Mouse (Mus musculus) embryonic facial prominence, embryonic 11.5 days (tissue): Measurements from ENCODE around the gene Pkdcc. TPM values are rescaled to one million over a fixed set of nuclear protein-coding genes. Genes with fewer than 3 reads are reported as not detected.
A peak's percentile ranks its signal among the peaks of the same experiment; 100 is the strongest.

Experiments
- ATAC-seq: fragments of 200-750 bp; cut with Nextera tagmentation; replicated peaks from 2 replicates; pipeline ENCODE4 v1.8.0; 2017; ENCODE audit warnings: low read depth; ENCODE audit not compliant: insufficient number of reproducible peaks, low FRiP score, low TSS enrichment
- DNase-seq: peaks from one replicate; pipeline ENCODE4 v3.0.0-alpha.2; 2015; ENCODE audit warnings: low spot score
- H3K27ac ChIP-seq: fragments of 300-500 bp; sonication (generic); replicated peaks from 2 replicates; pipeline ENCODE4 v1.5.1; 2014; ENCODE audit warnings: mild to moderate bottlenecking, low read depth, low read length, control low read depth
- H3K27me3 ChIP-seq: fragments of 300-500 bp; sonication (generic); 2 replicates; pipeline ENCODE4 v1.6.1; 2014; ENCODE audit warnings: mild to moderate bottlenecking, low read length, moderate library complexity, mixed read lengths; ENCODE audit not compliant: control insufficient read depth, insufficient read depth
- H3K36me3 ChIP-seq: fragments of 300-500 bp; sonication (generic); replicated peaks from 2 replicates; pipeline ENCODE4 v1.6.1; 2014; ENCODE audit warnings: low read depth, mild to moderate bottlenecking, low read length, moderate library complexity, mixed read lengths; ENCODE audit not compliant: control insufficient read depth, insufficient read depth
- H3K4me1 ChIP-seq: fragments of 300-500 bp; sonication (generic); 2 replicates; pipeline ENCODE4 v1.6.1; 2014; ENCODE audit warnings: low read length, mixed read lengths; ENCODE audit not compliant: control insufficient read depth, insufficient read depth
- H3K4me2 ChIP-seq: fragments of 300-500 bp; sonication (generic); 2 replicates; pipeline ENCODE4 v1.6.1; 2014; ENCODE audit warnings: low read depth, mild to moderate bottlenecking, control low read depth, low read length, moderate library complexity
- H3K4me3 ChIP-seq: fragments of 300-500 bp; sonication (generic); 2 replicates; pipeline ENCODE4 v1.5.1; 2014; ENCODE audit warnings: low read depth, low read length, control low read depth
- H3K9ac ChIP-seq: fragments of 300-500 bp; sonication (generic); replicated peaks from 2 replicates; pipeline ENCODE4 v1.6.1; 2014; ENCODE audit warnings: mild to moderate bottlenecking, control low read depth, low read length
- H3K9me3 ChIP-seq: fragments of 300-500 bp; sonication (generic); replicated peaks from 2 replicates; pipeline ENCODE4 v1.6.1; 2016; ENCODE audit warnings: mild to moderate bottlenecking, low read length, inconsistent platforms, mixed read lengths; ENCODE audit not compliant: control insufficient read depth
- WGBS: fragments of 180-500 bp; shearing (Covaris S2); extraction: QIAGEN DNeasy Blood & Tissue Kit; methylation state at CpG from one replicate; pipeline ENCODE4 v1.1.7; 2014; 5-methylcytosine and 5-hydroxymethylcytosine counted together
- polyA plus RNA-seq: library from polyadenylated mRNA; unstranded; fragments of >200 nt; fragmentation: Nextera tagmentation; extraction: Ambion mirVana; gene quantifications from 2 replicates; pipeline ENCODE4 v1.2.1, GENCODE M21; 2014

Gene Pkdcc
- polyA plus RNA-seq, 1 experiment from 2014 or later = 23.4 TPM

- Histone ChIP-seq H3K27me3 (no peaks in the 10 kb centered on the region), H3K36me3 (no peaks in the 10 kb centered on the region), H3K27ac (no peak overlapping the region), H3K4me3 (no peak overlapping the region), H3K4me2 (no peak overlapping the region), H3K9me3 (no peaks in the 10 kb centered on the region), H3K9ac (no peak overlapping the region), H3K4me1 (peaks cover 2% of the 10 kb centered on the region; the same call in 1 of the 2 replicates)
- ATAC-seq (no peak), DNase-seq (no peak)
- WGBS = 61% methylated on average over 7 of the region's 7 CpGs
Observed at GRCm38 (mm10) chr17:83181592-83181991, 33.5 kb upstream of the Pkdcc start.

DNA sequence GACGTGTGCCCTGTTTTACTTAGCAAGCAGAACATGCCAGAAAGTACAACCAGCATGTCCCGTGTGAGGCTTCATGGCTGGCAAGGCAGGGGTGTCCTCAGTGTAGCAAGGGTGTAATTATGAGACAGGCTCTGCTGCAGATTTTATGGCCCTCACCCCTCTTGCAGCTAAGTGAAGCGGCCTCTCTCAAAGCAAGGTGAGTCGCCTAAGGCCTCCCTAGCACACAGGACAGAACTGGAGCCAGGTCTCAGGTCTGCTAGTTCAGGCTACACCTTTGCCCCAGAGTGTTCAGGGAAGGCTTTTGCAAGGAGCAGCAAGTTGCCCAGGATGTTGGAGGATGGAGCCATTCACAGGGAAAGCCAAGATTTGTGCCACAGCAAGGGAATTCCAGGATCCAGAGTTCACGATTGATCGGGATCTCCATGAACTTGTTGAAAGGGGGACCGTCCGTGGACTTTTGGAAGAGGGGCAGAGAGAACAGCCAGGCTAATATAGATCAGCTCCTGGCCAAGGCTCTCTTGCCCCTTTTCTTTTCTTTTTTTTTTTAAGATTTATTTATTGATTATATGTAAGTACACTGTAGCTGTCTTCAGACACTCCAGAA, 32.9 kb upstream of the Pkdcc start:
- DNase-seq (no peak), ATAC-seq (no peak)
- Histone ChIP-seq H3K27ac (no peak overlapping the region), H3K36me3 (no peaks in the 10 kb centered on the region), H3K27me3 (no peaks in the 10 kb centered on the region), H3K4me2 (no peak overlapping the region), H3K9ac (no peak overlapping the region), H3K9me3 (no peaks in the 10 kb centered on the region), H3K4me1 (peaks cover 2% of the 10 kb centered on the region; the same call in 1 of the 2 replicates), H3K4me3 (no peak overlapping the region)
- 86% methylated on average over 8 of the region's 8 CpGs for WGBS

GRCm38 (mm10) chr17:83182780-83183179, 32.3 kb upstream of the Pkdcc start:
- no peak overlapping the region for H3K4me2 ChIP-seq
- no peak overlapping the region for H3K4me3 ChIP-seq
- ATAC-seq (no peak), DNase-seq (no peak)
- WGBS = 69% methylated on average over 6 of the region's 6 CpGs
- no peaks in the 10 kb centered on the region for H3K27me3 ChIP-seq
- H3K9me3 ChIP-seq = no peaks in the 10 kb centered on the region
- no peak overlapping the region for H3K27ac ChIP-seq
- no peaks in the 10 kb centered on the region for H3K36me3 ChIP-seq
- H3K9ac ChIP-seq = no peak overlapping the region
- H3K4me1 ChIP-seq = peaks cover 2% of the 10 kb centered on the region; the same call in 1 of the 2 replicates

DNA sequence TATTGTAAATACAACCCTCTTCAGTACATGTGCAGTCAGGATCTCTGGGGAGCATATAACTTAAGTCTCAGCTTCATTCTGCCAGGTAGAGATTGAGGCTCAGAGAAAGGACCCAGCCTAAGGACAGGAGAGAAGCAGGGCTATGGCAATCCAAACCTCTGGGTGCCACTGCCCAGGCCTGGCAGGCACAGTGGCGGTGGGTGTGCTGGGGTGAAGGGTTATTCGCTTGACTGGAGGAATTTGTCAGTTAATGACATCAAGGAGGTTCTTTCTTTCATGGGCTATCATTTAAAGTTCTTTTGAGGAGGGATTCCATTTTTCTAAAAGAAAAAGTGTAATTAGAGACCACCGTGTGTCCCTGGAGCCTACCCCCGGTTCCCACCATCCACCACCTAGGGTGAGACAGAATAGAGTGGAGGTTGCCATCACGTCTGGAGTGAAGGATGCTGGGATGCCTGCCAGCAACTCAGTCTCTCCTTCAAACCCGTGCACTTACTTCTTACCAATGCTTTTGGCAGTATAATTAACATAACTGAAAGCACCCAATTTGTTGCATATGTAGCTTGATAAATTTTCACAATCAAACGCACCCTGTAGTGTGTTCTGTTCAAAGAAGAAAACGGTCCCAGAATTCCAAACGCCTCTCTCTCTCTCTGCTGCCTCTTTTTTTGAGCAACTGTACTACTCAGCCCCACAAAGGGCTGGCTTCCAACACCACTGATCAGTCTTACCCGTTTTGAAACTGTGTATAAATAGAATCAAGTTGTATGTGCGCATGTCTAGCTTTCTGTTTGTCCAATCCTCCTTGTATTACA, 27.1 kb upstream of the Pkdcc start:
- Histone ChIP-seq H3K4me3 (no peak overlapping the region), H3K27me3 (no peaks in the 10 kb centered on the region), H3K9ac (no peak overlapping the region), H3K9me3 (no peaks in the 10 kb centered on the region), H3K4me1 (no peaks in the 10 kb centered on the region), H3K36me3 (no peaks in the 10 kb centered on the region), H3K4me2 (no peak overlapping the region), H3K27ac (no peak overlapping the region)
- 54% methylated on average over 11 of the region's 11 CpGs for WGBS
- ATAC-seq (no peak), DNase-seq (no peak)

GRCm38 (mm10) chr17:83190810-83191209, 24.3 kb upstream of the Pkdcc start:
- Histone ChIP-seq H3K9me3 (no peaks in the 10 kb centered on the region), H3K4me2 (no peak overlapping the region), H3K36me3 (no peaks in the 10 kb centered on the region), H3K4me1 (no peaks in the 10 kb centered on the region), H3K27ac (no peak overlapping the region), H3K9ac (no peak overlapping the region), H3K4me3 (no peak overlapping the region), H3K27me3 (no peaks in the 10 kb centered on the region)
- DNase-seq (no peak), ATAC-seq (no peak)
- WGBS = 61% methylated on average over 9 of the region's 9 CpGs

GRCm38 (mm10) chr17:83194491-83194890, 20.6 kb upstream of the Pkdcc start:
- Histone ChIP-seq H3K27me3 (no peaks in the 10 kb centered on the region), H3K36me3 (no peaks in the 10 kb centered on the region), H3K9ac (no peak overlapping the region), H3K4me1 (peaks cover 11% of the 10 kb centered on the region), H3K27ac (no peak overlapping the region), H3K4me3 (no peak overlapping the region), H3K4me2 (no peak overlapping the region), H3K9me3 (no peaks in the 10 kb centered on the region)
- ATAC-seq = no peak
- WGBS = 83% methylated on average over 4 of the region's 4 CpGs
- no peak for DNase-seq

- no peaks in the 10 kb centered on the region for H3K9me3 ChIP-seq
- ATAC-seq = peak; percentile 37; the same call in 1 of the 2 replicates
- DNase-seq = peak; percentile 64
- no peaks in the 10 kb centered on the region for H3K36me3 ChIP-seq
- peak overlapping the region; percentile 19 for H3K9ac ChIP-seq
- peak overlapping the region; percentile 31; the same call in 1 of the 2 replicates for H3K27ac ChIP-seq
- WGBS = 16% methylated on average over 4 of the region's 4 CpGs
- H3K4me3 ChIP-seq = no peak overlapping the region
- no peaks in the 10 kb centered on the region for H3K27me3 ChIP-seq
- H3K4me1 ChIP-seq = peaks cover 26% of the 10 kb centered on the region
- no peak overlapping the region for H3K4me2 ChIP-seq
Observed at GRCm38 (mm10) chr17:83197361-83197923, 17.6 kb upstream of the Pkdcc start.

DNA sequence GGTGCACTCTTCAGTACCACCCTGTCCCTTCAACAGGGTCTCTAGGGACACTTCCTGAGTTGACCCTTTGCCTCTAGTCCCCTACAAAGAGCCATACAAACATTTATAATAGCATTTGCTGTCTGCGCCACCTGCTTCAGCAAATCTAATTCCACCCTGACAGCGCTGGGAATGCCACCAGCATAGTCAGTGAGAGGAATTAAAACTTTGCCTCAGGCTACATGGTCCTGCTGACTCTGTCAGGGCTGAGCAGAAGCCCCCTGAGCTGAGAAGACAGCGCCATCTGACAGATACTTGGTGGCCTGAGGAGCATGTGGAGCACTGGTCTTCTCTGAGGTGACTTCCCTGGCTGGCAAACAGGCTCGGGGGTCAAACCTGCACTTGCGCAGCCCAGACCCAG, 14.6 kb upstream of the Pkdcc start:
- no peak overlapping the region for H3K4me3 ChIP-seq
- 55% methylated on average over 5 of the region's 5 CpGs for WGBS
- no peaks in the 10 kb centered on the region for H3K9me3 ChIP-seq
- H3K4me1 ChIP-seq = peaks cover 32% of the 10 kb centered on the region
- no peak overlapping the region for H3K4me2 ChIP-seq
- no peak for DNase-seq
- H3K36me3 ChIP-seq = no peaks in the 10 kb centered on the region
- H3K27ac ChIP-seq = no peak overlapping the region
- H3K9ac ChIP-seq = no peak overlapping the region
- H3K27me3 ChIP-seq = no peaks in the 10 kb centered on the region
- ATAC-seq = no peak
